Mouse (Mus musculus): Measurements from ENCODE around the gene Kalrn. TPM values are rescaled to one million over a fixed set of nuclear protein-coding genes. Genes with fewer than 3 reads are reported as not detected.

Kalrn gene
- polyA plus RNA-seq, 1 experiment from 2014 or later, result 19.3 TPM

- 81% methylated on average over 8 of the region's 8 CpGs for WGBS
- no peak for ATAC-seq (ENCODE audit: insufficient read depth, low FRiP score, low read depth)
- Histone ChIP-seq H3K4me2 (no peak overlapping the region), H3K4me1 (peaks cover 22% of the 10 kb centered on the region), H3K4me3 (replicated peaks) (no peak overlapping the region), H3K9me3 (no peaks in the 10 kb centered on the region), H3K27ac (no peak overlapping the region), H3K36me3 (peaks cover 6% of the 10 kb centered on the region; the same call in 1 of the 2 replicates), H3K9ac (no peak overlapping the region), H3K27me3 (replicated peaks) (no peaks in the 10 kb centered on the region)
Observed at GRCm38 (mm10) chr16:33923758-33924157, 649.6 kb downstream of the Kalrn start.

- Histone ChIP-seq H3K27me3 (replicated peaks) (no peaks in the 10 kb centered on the region), H3K27ac (peak overlapping the region; percentile 53), H3K9ac (no peak overlapping the region), H3K4me3 (replicated peaks) (no peak overlapping the region), H3K4me1 (peaks cover 22% of the 10 kb centered on the region), H3K9me3 (no peaks in the 10 kb centered on the region), H3K4me2 (no peak overlapping the region), H3K36me3 (peaks cover 6% of the 10 kb centered on the region; the same call in 1 of the 2 replicates)
- ATAC-seq (ENCODE audit: insufficient read depth, low FRiP score, low read depth), result no peak
- 49% methylated on average over 5 of the region's 5 CpGs for WGBS
Observed at GRCm38 (mm10) chr16:33923001-33923316, 650.4 kb downstream of the Kalrn start.

GRCm38 (mm10) chr16:33922111-33923000, 651.0 kb downstream of the Kalrn start:
- Histone ChIP-seq H3K9me3 (no peaks in the 10 kb centered on the region), H3K36me3 (peaks cover 6% of the 10 kb centered on the region; the same call in 1 of the 2 replicates), H3K4me1 (peaks cover 28% of the 10 kb centered on the region), H3K9ac (no peak overlapping the region), H3K27me3 (replicated peaks) (no peaks in the 10 kb centered on the region), H3K27ac (peak overlapping the region; percentile 65), H3K4me3 (replicated peaks) (no peak overlapping the region), H3K4me2 (0 out of 2 replicates have a peak overlapping the region, but pooled peaks have one; percentile 0)
- ATAC-seq (ENCODE audit: insufficient read depth, low FRiP score, low read depth), result 0 out of 2 replicates have a peak, but pooled peaks have one; percentile 25
- 39% methylated on average over 18 of the region's 18 CpGs for whole genome bisulfite sequencing

GRCm38 (mm10) chr16:33921514-33921913, 651.8 kb downstream of the Kalrn start:
- H3K9me3 ChIP-seq, result no peaks in the 10 kb centered on the region
- no peaks in the 10 kb centered on the region for H3K27me3 ChIP-seq (replicated peaks)
- ATAC-seq (ENCODE audit: insufficient read depth, low FRiP score, low read depth), result no peak
- H3K9ac ChIP-seq, result no peak overlapping the region
- whole genome bisulfite sequencing, result 60% methylated on average over 5 of the region's 5 CpGs
- H3K36me3 ChIP-seq, result peaks cover 6% of the 10 kb centered on the region; the same call in 1 of the 2 replicates
- H3K4me3 ChIP-seq (replicated peaks), result no peak overlapping the region
- H3K4me2 ChIP-seq, result 0 out of 2 replicates have a peak overlapping the region, but pooled peaks have one; percentile 0
- peak overlapping the region; percentile 65 for H3K27ac ChIP-seq
- H3K4me1 ChIP-seq, result peaks cover 36% of the 10 kb centered on the region

Other genes with a start within 250 kb of the Kalrn start
- gene Ropn1, start 76.4 kb upstream of the Kalrn start, polyA plus RNA-seq (2015; fragmentation: Nextera tagmentation; extraction: Ambion mirVana), result not detected in 2 replicates
- gene Ccdc14, start 117.1 kb upstream of the Kalrn start, polyA plus RNA-seq (2015; fragmentation: Nextera tagmentation; extraction: Ambion mirVana), result 5.2 and 6.5 TPM in 2 replicates
- gene Mylk, start 171.7 kb upstream of the Kalrn start, polyA plus RNA-seq (2015; fragmentation: Nextera tagmentation; extraction: Ambion mirVana), result 309 and 311 TPM in 2 replicates

All from stomach, embryonic 15.5 days (tissue).